Mouse (Mus musculus) lung, embryonic 16.5 days (tissue): ENCODE data around the gene Ppp1cc. TPM values are rescaled to one million over a fixed set of nuclear protein-coding genes. Genes with fewer than 3 reads are reported as not detected.

Experiments used
- ATAC-seq: fragments of 200-750 bp; cut with Nextera tagmentation; 2 replicates; pipeline ENCODE4 v1.8.0; 2017; ENCODE audit warnings: low read depth, mild to moderate bottlenecking, moderate library complexity
- H3K27ac ChIP-seq: fragments of 300-500 bp; sonication (generic); 2 replicates; pipeline ENCODE4 v1.5.1; 2014; ENCODE audit warnings: mild to moderate bottlenecking, control low read depth, low read length
- H3K27me3 ChIP-seq: fragments of 300-500 bp; sonication (generic); 2 replicates; pipeline ENCODE4 v1.6.1; 2014; ENCODE audit warnings: low read depth, low read length, mixed read lengths; ENCODE audit not compliant: control insufficient read depth, insufficient read depth
- H3K36me3 ChIP-seq: fragments of 300-500 bp; sonication (generic); 2 replicates; pipeline ENCODE4 v1.6.1; 2014; ENCODE audit warnings: low read length; ENCODE audit not compliant: control insufficient read depth, insufficient read depth
- H3K4me1 ChIP-seq: fragments of 300-500 bp; sonication (generic); replicated peaks from 2 replicates; pipeline ENCODE4 v1.6.1; 2014; ENCODE audit warnings: low read length, mixed read lengths; ENCODE audit not compliant: control insufficient read depth, insufficient read depth
- H3K4me2 ChIP-seq: fragments of 300-500 bp; sonication (generic); 2 replicates; pipeline ENCODE4 v1.6.1; 2014; ENCODE audit warnings: low read depth, low read length, control low read depth
- H3K4me3 ChIP-seq: fragments of 300-500 bp; sonication (generic); 2 replicates; pipeline ENCODE4 v1.5.1; 2014; ENCODE audit warnings: mild to moderate bottlenecking, low read length, control low read depth
- H3K9ac ChIP-seq: fragments of 300-500 bp; sonication (generic); 2 replicates; pipeline ENCODE4 v1.6.1; 2014; ENCODE audit warnings: low read length, control low read depth
- H3K9me3 ChIP-seq: fragments of 300-500 bp; sonication (generic); 2 replicates; pipeline ENCODE4 v1.6.1; 2016; ENCODE audit warnings: low read length; ENCODE audit not compliant: control insufficient read depth
- WGBS: fragments of 180-500 bp; shearing (Covaris S2); extraction: QIAGEN DNeasy Blood & Tissue Kit; methylation state at CpG from one replicate; pipeline ENCODE4 v1.1.7; 2014; 5-methylcytosine and 5-hydroxymethylcytosine counted together
- polyA plus RNA-seq: library from polyadenylated mRNA; unstranded; fragments of >200 nt; fragmentation: Nextera tagmentation; extraction: Ambion mirVana; gene quantifications from 2 replicates; pipeline ENCODE4 v1.2.1, GENCODE M21; 2015

Gene Ppp1cc
- polyA plus RNA-seq, 1 experiment from 2014 or later: 214 TPM

DNA sequence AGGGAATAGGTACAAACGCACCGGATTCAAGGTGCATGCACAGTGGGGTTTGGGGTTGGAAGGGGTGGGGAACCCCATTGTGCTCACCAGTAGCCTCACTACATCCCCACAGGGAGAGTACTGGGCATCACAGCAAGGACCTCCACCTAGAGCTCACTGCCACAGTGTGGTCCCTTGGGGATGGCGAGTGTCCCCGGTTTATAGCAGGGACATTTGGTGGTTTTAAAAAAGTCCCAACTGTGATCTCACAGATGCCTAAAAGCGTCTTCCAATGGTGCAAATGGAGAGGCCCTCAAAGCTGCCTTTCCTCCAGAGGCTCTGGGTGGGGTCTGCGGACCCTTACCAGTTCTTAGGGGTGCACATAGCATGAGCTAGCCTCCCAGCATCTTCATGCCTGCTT, 55.8 kb downstream of the Ppp1cc start:
- Histone ChIP-seq H3K9ac (no peak overlapping the region), H3K4me3 (no peak overlapping the region), H3K4me1 (peaks cover 6% of the 10 kb centered on the region), H3K9me3 (no peaks in the 10 kb centered on the region), H3K27me3 (no peaks in the 10 kb centered on the region), H3K4me2 (no peak overlapping the region), H3K27ac (no peak overlapping the region), H3K36me3 (no peaks in the 10 kb centered on the region)
- WGBS: 90% methylated on average over 6 of the region's 6 CpGs
- ATAC-seq: no peak

GRCm38 (mm10) chr5:122217636-122218035, 59.6 kb downstream of the Ppp1cc start:
- ATAC-seq: no peak
- WGBS: 92% methylated on average over 6 of the region's 6 CpGs
- Histone ChIP-seq H3K9me3 (no peaks in the 10 kb centered on the region), H3K4me3 (no peak overlapping the region), H3K9ac (no peak overlapping the region), H3K4me1 (no peaks in the 10 kb centered on the region), H3K27ac (no peak overlapping the region), H3K36me3 (no peaks in the 10 kb centered on the region), H3K27me3 (no peaks in the 10 kb centered on the region), H3K4me2 (no peak overlapping the region)

- ATAC-seq: no peak
- no peaks in the 10 kb centered on the region for H3K36me3 ChIP-seq
- H3K4me2 ChIP-seq: no peak overlapping the region
- no peak overlapping the region for H3K4me3 ChIP-seq
- WGBS: 81% methylated on average over 12 of the region's 12 CpGs
- H3K27me3 ChIP-seq: no peaks in the 10 kb centered on the region
- no peak overlapping the region for H3K27ac ChIP-seq
- H3K4me1 ChIP-seq: no peaks in the 10 kb centered on the region
- no peak overlapping the region for H3K9ac ChIP-seq
- no peaks in the 10 kb centered on the region for H3K9me3 ChIP-seq
Measured at GRCm38 (mm10) chr5:122218109-122218905, 60.2 kb downstream of the Ppp1cc start.

GRCm38 (mm10) chr5:122218928-122219327, 60.9 kb downstream of the Ppp1cc start:
- no peaks in the 10 kb centered on the region for H3K27me3 ChIP-seq
- ATAC-seq: no peak
- no peak overlapping the region for H3K9ac ChIP-seq
- no peaks in the 10 kb centered on the region for H3K36me3 ChIP-seq
- no peaks in the 10 kb centered on the region for H3K9me3 ChIP-seq
- no peak overlapping the region for H3K27ac ChIP-seq
- H3K4me1 ChIP-seq: no peaks in the 10 kb centered on the region
- no peak overlapping the region for H3K4me2 ChIP-seq
- WGBS: 75% methylated on average over 7 of the region's 7 CpGs
- no peak overlapping the region for H3K4me3 ChIP-seq

DNA sequence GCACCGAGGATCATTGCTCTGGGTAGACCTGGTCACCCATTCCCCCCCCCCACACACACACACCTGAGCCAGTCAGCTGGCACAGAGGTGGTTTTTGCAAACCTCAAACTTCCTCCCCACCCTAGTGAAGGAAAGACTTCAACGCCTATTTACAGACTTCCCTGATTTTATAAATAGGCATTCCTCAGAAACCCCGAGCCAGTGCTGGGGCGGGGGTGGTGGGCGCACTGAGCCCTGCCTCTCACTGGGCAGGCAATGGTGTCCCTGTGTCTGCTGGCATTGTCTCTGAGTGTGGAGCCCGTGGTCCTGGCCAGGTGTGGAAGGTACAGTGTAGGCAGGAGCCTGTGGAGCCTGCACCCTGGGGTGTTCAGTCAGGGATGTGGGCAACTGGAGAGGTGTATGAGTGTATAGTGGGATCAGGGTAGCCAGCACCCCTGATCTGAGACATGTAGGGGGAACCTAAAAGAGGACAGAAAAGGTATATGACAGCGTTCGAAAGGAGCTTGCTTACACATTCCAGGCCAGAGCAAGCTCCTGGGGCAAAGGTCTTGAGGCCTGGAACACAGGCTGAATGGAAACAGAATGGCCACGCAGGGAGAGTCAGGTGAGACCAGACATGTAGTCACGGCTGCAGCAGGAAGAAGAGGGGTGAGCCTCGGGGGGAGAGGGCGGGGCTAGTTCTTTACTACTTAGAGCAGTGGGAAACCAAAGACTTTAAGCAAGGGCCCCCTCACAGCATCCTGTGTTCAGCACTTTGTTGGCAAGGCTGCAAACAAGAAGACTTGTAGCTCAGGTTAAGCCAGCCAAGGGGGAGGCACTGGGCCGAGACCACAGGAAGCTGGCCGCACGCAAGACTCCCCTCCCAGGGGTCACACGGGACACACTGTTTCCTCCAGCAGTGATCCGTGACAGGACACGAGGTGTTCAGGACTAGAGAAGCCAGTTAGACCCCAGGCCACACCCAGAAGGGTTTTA, 61.9 kb downstream of the Ppp1cc start:
- no peak overlapping the region for H3K27ac ChIP-seq
- no peaks in the 10 kb centered on the region for H3K27me3 ChIP-seq
- no peaks in the 10 kb centered on the region for H3K9me3 ChIP-seq
- H3K9ac ChIP-seq: no peak overlapping the region
- no peaks in the 10 kb centered on the region for H3K36me3 ChIP-seq
- 45% methylated on average over 18 of the region's 18 CpGs for WGBS
- ATAC-seq: no peak
- H3K4me3 ChIP-seq: no peak overlapping the region
- no peak overlapping the region for H3K4me2 ChIP-seq
- no peaks in the 10 kb centered on the region; the same call in 1 of the 2 replicates for H3K4me1 ChIP-seq

GRCm38 (mm10) chr5:122221085-122221484, 63.0 kb downstream of the Ppp1cc start:
- Histone ChIP-seq H3K4me2 (no peak overlapping the region), H3K4me1 (no peaks in the 10 kb centered on the region; the same call in 1 of the 2 replicates), H3K9me3 (no peaks in the 10 kb centered on the region), H3K27ac (no peak overlapping the region), H3K4me3 (no peak overlapping the region), H3K9ac (no peak overlapping the region), H3K27me3 (no peaks in the 10 kb centered on the region), H3K36me3 (no peaks in the 10 kb centered on the region)
- no peak for ATAC-seq
- 87% methylated on average over 4 of the region's 4 CpGs for WGBS

DNA sequence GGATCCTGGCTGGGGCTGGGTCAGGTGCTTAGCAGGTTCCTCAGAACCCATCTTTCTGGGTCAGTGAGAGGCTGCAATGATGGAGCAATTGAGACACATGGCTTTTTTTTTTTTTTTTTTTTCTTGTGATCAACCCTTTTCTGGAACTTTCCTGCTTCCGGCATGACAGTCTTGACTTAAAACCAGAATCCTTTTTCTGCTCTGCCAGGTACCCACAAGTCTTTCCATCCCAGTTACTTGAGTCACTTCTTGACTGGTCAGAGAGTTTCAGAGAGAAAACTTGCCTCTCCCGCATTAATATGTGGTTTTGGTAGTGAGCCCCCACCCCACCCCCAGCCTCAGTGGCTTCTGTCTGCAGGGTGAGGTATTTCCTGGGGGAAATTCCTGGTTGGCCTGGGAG, 66.2 kb downstream of the Ppp1cc start:
- WGBS: 84% methylated on average over 2 of the region's 2 CpGs
- H3K9me3 ChIP-seq: peaks cover 3% of the 10 kb centered on the region

More for the DNA sequence above, 66.2 kb downstream of the Ppp1cc start:
- Histone ChIP-seq H3K4me1 (no peaks in the 10 kb centered on the region; the same call in 1 of the 2 replicates), H3K4me3 (no peak overlapping the region), H3K9ac (no peak overlapping the region), H3K27ac (no peak overlapping the region), H3K27me3 (no peaks in the 10 kb centered on the region), H3K4me2 (no peak overlapping the region), H3K36me3 (no peaks in the 10 kb centered on the region)
- ATAC-seq: no peak
